Mouse (Mus musculus) adrenal gland, postnatal 4 days (tissue): ENCODE measurements around the gene Ano2. TPM values are rescaled to one million over a fixed set of nuclear protein-coding genes. Genes with fewer than 3 reads are reported as not detected.

Source experiments
- DNase-seq, 2 experiments: peaks; one replicate each; pipeline ENCODE4 v3.0.0; 2021 to 2022; ENCODE audit warnings: low spot score in 2 of 2, mixed read lengths in 2 of 2
- total RNA-seq, 2 experiments: library from RNA; stranded (reverse); gene quantifications; 2 replicates each; pipeline ENCODE4 v1.2.3; 2021

Gene Ano2
- total RNA-seq, 2 experiments from 2014 or later: 0.81 TPM; not detected in 1

DNA sequence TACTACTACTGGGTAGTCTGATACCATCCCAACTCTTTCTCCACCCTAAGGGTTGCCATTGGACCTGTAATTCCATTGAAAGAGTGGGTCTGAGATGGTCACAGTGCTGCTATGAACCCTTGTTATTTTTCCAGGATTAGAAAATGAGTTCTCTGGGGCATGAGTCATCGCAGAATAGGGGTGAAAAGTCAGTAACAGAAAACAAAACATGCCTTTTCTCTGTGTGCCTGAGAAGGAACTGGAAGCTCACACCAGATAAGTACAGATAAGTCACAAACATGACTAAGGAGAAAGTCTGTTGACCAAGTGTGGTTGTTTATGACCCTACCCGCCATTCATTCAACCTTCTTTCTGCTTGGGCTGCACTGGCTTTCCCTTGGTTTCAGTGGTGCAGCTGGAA lies 345.4 kb downstream of the Ano2 start:
- no peak for DNase-seq

DNA sequence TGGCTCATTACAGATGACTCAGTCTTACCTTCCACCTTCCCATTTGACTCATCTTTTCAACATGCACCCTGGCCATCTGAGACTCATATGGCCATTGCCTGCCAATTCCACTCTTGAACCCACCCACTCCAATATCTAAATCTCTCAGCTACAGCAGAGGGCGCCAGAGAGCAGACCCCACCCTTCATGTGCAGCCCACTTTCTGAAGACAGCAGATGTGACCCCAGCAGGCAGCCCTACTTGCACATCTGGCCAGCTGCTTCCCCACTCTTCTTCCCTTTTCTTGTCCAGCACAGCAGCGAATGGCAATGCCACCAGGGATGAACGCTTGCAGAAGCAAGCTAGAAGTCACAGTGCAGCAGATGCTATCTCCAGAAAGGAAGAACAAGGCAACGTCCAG lies 355.7 kb downstream of the Ano2 start:
- DNase-seq: no peak

DNA sequence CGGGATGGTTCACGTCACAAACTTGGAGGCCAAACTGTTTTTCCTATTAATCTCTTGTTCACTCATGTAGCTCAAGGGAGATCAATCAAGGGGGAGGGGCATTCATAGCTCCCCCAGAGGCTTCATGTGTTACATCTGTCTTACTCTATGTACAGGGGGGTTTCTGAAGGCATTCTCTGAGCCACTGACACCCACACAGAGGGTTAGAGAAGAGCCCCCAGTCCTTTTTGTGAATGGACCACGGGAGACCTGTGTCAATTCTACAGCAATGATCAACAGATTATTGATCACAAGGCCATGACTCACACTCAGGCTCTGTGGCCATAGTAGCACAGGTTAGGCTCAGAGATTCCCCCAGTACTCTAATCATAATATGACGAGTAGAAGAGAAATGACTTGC lies 358.0 kb downstream of the Ano2 start:
- no peak for DNase-seq

DNA sequence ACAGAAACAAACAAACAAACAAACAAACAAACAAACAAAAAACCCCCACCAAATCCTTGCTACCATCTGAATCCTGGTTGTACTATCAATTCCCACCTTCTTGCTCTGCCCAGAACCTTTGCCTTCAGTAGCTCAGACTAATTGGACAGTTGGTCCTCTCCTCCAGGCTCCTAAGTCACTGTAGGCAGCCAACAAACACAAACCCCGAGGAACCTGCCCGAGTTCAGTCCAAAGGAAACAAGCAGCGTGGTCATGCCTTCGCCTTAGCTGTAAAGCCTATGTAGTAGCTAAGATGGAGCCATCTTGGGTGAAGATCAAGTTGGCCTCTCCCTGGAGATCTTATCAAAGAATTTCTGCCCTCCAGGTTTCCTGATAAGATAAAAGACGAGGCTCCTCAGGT lies 362.9 kb downstream of the Ano2 start:
- no peak for DNase-seq

DNA sequence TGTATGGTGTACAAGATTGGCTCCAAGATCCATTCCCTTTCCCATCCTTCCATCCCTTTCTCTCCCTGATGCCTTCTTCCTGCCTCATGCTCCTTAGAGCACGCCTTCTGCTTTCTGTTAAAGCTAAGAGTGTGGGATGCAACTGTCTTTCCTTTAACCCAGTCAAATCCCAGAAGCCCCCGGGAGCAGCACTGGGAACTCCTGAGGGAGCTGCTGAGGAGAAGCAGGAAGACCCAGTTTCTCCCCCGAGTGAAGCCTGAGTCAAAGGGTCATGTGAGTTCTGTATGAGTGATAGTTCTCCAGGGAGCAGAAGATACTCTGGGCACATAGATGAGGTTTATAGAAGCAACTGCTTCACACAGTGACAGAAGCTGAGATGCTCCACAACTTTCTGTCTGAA lies 367.5 kb downstream of the Ano2 start:
- DNase-seq: no peak

DNA sequence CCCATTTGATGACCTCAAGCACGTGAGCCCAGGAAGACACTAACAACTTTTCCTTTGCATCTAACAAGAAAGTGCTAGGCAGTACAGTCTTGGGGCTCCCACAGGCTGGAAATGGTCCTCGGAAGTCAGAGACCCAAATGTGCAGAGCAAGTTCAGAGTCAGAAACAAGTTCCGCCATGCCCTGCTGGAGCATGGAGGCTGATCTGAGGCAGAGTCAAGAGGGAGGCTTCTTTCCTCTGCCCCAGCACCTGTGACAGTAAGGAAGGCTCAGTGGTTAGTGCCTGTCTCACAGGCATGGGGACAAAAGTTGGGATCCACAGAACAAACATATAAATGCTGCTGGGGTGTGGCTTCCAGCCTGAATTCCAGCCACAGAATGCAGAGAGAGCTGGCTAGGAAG lies 390.3 kb downstream of the Ano2 start:
- no peak for DNase-seq

DNA sequence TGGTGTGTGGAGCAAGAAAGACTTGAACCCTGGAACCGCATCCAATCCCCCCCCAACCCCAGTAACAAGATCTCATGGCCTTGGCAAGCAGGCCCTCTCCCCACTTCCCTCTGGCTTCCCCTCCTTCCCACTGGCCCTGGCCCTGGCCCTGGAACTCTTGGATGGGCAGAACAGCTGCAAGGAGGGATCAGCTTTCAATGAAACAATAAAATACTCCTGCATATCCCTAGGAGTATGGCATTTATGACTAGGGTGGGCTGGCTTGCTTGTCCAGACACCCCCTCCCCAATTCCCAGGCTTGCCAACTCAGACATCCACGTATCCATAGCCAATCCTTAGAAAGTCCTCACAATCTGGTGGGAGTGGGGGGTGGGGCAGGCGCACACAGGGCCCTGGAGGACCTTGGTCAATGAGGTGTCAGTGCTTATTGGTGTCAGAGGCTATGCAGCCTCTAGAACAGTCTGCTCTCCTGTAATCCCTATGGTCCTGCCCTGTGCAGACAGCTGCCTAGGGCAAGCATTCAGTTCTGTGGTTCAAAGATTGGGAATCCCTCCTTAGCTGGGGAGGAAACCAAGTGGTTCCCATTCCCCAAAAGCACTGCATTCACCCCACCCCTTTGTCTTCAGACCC lies 396.2 kb downstream of the Ano2 start:
- no peak for DNase-seq

DNA sequence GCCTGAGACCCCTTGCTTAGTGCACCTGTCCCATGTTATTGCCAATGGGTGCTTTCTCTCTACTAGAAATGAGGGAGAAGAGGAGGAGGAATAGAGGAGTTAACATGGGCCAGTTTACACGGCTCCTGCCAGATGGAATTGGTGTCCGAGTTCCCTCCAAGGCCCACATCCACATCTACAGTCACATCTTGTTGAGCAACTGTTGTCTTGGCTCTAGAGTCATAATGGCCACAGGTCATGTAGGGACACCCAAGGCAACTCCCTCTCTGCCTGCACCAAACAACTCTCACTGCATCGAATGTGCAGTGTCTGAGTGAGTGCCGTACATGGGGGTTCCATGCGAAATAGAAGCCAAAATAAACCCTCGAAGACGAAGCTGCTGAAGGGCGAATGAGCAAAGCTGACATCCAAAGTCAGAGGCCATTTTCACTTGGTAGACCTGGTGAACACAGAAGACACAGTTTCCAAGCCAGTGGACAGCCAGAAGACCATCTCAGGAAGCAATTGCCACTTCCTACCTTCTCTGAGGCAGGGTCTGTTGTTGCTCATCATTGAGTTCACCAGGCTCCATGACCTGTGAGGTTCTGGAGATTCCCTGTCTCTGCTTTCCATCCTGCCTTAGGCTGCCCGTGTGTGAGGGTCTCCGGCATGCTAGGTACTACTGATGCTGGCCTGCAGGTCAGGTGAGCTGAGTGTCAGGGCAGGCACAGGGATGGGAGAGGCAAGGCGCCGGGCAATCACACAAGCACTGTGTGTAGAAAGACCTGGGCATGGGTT lies 398.5 kb downstream of the Ano2 start:
- DNase-seq: no peak

Other genes with a start within 250 kb of the Ano2 start
- 100 to 1,000 TPM; 141 to 154 TPM for gene Cd9, start 195.6 kb upstream of the Ano2 start, total RNA-seq
- 10 to 100 TPM; 19.8 to 20.4 TPM for gene Vwf, start 143.6 kb upstream of the Ano2 start, total RNA-seq